Mouse (Mus musculus) macrophage (primary cell): ENCODE measurements around the gene Gpc6. TPM values are rescaled to one million over a fixed set of nuclear protein-coding genes. Genes with fewer than 3 reads are reported as not detected.

Experiments
- H3K27ac ChIP-seq: fragments of 350-480 bp; formaldehyde crosslinking; 2 replicates; pipeline ENCODE4 v1.9.0; 2021
- H3K36me3 ChIP-seq: fragments of 350-480 bp; formaldehyde crosslinking; 2 replicates; pipeline ENCODE4 v1.9.0; 2021; ENCODE audit errors: inconsistent target
- H3K4me3 ChIP-seq: fragments of 350-480 bp; formaldehyde crosslinking; 2 replicates; pipeline ENCODE4 v1.9.0; 2021; ENCODE audit errors: inconsistent target
- H3K79me2 ChIP-seq: fragments of 350-480 bp; formaldehyde crosslinking; 2 replicates; pipeline ENCODE4 v1.9.0; 2021; ENCODE audit errors: inconsistent target
- WGBS: methylation state at CpG from one replicate; pipeline ENCODE4 v1.1.7; 2026; ENCODE audit warnings: inconsistent platforms; ENCODE audit not compliant: missing documents; 5-methylcytosine and 5-hydroxymethylcytosine counted together
- polyA plus RNA-seq: library from polyadenylated mRNA; stranded (reverse); fragments of 250-400 nt; gene quantifications from 3 replicates; pipeline ENCODE4 v1.2.4, GENCODE M21; 2018; ENCODE audit warnings: inconsistent platforms

Gene Gpc6
- polyA plus RNA-seq, 1 experiment from 2014 or later = not detected

DNA sequence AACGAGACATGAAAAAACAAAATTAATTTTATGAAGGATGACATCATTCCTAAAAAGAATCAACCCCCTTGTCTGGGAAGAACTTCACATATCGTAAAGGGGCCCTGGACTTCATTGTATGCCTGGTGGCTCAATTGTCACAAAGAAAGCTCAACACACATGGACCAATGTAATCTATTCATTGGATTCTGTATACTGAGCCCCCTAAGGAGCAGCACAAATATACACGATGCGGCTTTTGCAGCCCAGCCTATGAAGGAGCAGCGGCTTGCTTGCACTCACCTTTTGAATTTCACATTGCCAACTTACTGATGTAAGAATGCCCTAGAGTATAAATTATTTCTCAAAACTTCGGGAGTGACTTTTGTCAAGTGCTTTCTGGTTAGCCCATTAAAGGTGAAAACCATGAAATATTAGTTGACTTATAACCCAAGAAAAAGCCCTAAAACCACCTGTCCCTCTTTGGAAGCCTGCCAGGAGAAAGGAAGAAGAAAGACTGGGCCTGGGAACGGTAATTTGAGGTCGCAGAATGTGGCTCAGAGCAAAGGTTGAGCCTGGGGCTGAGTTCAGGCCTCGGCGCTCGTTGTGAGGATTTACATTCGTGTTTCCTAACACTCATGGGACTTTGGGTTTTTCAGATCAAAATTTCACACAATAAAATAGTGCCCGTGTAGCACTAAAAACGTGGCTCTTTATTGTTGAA is 709.3 kb downstream of the Gpc6 start:
- Histone ChIP-seq H3K27ac (no peak overlapping the region), H3K4me3 (no peak overlapping the region), H3K36me3 (no peaks in the 10 kb centered on the region), H3K79me2 (no peaks in the 10 kb centered on the region)
- 89% methylated on average over 14 of the region's 14 CpGs for WGBS

DNA sequence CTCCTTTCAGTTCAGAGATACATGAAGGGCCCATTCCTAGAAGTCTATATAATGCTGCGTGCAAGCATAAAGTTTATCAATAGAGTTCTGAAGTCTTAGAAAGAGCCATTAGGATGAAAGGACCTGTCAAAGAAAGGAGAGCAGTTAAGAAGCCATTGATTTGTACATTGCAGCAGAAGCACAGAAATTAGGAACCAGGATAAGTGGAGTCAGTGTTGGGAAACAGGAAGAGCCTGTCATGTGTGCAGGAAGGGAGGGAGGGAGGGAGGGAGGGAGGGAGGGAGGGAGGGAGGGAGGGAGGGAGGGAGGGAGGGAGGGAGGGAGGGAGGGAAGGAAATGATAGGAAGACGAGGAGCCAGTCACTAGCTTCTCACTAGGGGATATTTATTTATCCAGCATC is 716.7 kb downstream of the Gpc6 start:
- Histone ChIP-seq H3K4me3 (no peak overlapping the region), H3K79me2 (no peaks in the 10 kb centered on the region), H3K36me3 (no peaks in the 10 kb centered on the region), H3K27ac (no peak overlapping the region)
- 90% methylated on average over 1 of the region's 2 CpGs for WGBS

GRCm38 (mm10) chr14:117643069-117643468 is 718.0 kb downstream of the Gpc6 start:
- Histone ChIP-seq H3K27ac (no peak overlapping the region), H3K79me2 (no peaks in the 10 kb centered on the region), H3K36me3 (no peaks in the 10 kb centered on the region), H3K4me3 (no peak overlapping the region)
- WGBS = 88% methylated on average over 1 of the region's 1 CpGs

GRCm38 (mm10) chr14:117648199-117648960 is 723.3 kb downstream of the Gpc6 start:
- Histone ChIP-seq H3K27ac (no peak overlapping the region), H3K36me3 (no peaks in the 10 kb centered on the region), H3K79me2 (no peaks in the 10 kb centered on the region), H3K4me3 (no peak overlapping the region)
- 96% methylated on average over 9 of the region's 9 CpGs for WGBS

- Histone ChIP-seq H3K79me2 (no peaks in the 10 kb centered on the region), H3K36me3 (no peaks in the 10 kb centered on the region), H3K27ac (no peak overlapping the region), H3K4me3 (no peak overlapping the region)
- WGBS = 96% methylated on average over 4 of the region's 4 CpGs
These were observed 725.0 kb downstream of the Gpc6 start for GRCm38 (mm10) chr14:117650141-117650540.

- WGBS = 100% methylated on average over 4 of the region's 4 CpGs
- Histone ChIP-seq H3K36me3 (no peaks in the 10 kb centered on the region), H3K79me2 (no peaks in the 10 kb centered on the region)
These were observed 726.2 kb downstream of the Gpc6 start for GRCm38 (mm10) chr14:117651271-117651670.

GRCm38 (mm10) chr14:117651938-117652337 is 726.8 kb downstream of the Gpc6 start:
- Histone ChIP-seq H3K79me2 (no peaks in the 10 kb centered on the region), H3K36me3 (no peaks in the 10 kb centered on the region), H3K27ac (no peak overlapping the region), H3K4me3 (no peak overlapping the region)
- WGBS = 100% methylated on average over 2 of the region's 2 CpGs

More at GRCm38 (mm10) chr14:117651271-117651670, 726.2 kb downstream of the Gpc6 start:
- Histone ChIP-seq H3K4me3 (no peak overlapping the region), H3K27ac (no peak overlapping the region)

GRCm38 (mm10) chr14:117655382-117655781 is 730.3 kb downstream of the Gpc6 start:
- Histone ChIP-seq H3K4me3 (no peak overlapping the region), H3K27ac (no peak overlapping the region), H3K79me2 (no peaks in the 10 kb centered on the region), H3K36me3 (no peaks in the 10 kb centered on the region)
- 94% methylated on average over 6 of the region's 6 CpGs for WGBS

DNA sequence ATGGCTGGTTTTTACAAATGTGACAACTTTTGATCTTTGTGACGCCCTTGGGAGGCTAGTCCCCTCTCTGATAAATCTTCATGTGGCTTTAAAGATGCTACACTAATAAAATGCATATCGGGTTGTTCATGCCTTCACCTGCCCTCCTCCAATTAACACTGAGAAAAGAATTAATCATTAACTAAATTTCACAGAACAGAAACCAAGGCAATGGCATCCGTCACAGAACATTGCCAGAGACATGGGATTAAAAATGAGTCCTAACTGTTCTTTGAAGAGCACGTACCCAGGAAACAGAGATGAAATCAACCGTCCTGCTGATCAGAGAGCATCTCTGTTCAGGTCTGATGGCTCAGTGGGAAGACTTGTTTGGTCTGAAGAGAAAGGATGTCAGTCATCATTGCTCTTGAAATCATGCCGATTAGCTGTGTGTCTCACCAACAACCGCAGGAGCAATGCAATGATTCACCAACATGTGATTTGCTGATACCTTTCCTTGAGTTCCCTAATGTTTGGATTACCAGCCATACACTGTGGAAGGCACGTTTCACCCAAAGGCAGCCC is 734.2 kb downstream of the Gpc6 start:
- H3K27ac ChIP-seq = no peak overlapping the region
- no peak overlapping the region for H3K4me3 ChIP-seq
- no peaks in the 10 kb centered on the region for H3K79me2 ChIP-seq
- WGBS = 94% methylated on average over 8 of the region's 8 CpGs
- H3K36me3 ChIP-seq = no peaks in the 10 kb centered on the region

DNA sequence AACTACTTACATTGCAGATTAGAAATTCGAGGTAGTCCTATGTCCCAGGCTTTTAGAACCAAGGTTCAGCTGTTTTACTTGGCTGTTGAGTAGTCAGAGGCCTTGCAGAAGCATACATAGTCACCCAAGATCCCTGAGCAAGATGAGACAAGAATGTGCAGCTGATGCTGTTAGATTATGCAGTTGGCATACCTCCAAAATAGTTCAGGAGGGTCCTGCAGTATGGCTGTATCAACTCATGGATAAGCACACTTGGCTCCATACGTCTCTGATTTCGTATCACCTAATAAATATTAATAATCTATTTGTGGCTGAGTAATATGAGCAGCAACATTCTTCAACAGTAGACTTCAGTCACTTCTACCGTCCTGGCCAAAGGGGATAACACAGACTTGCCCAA is 737.1 kb downstream of the Gpc6 start:
- 80% methylated on average over 4 of the region's 4 CpGs for WGBS
- no peak overlapping the region for H3K27ac ChIP-seq
- no peaks in the 10 kb centered on the region for H3K36me3 ChIP-seq
- no peak overlapping the region for H3K4me3 ChIP-seq
- H3K79me2 ChIP-seq = no peaks in the 10 kb centered on the region

DNA sequence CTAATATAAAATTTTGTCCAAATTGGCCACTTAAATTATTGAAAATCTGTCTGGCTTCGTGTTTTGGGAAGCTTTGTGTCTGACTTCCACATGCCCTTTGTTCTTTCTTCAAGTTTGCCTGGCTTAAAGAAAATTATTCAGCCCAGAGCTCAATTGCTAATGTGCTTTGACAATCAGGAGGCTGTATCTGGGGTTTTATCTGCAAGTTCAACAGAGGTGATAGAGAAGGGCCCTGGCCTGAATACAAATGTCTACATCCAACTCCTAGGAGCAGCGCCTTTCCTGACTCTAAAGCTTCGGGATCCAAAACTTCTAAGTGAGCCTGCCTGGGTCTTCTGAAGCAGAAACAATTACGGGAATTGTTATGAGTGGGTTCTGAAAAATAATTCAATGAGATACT is 739.7 kb downstream of the Gpc6 start:
- WGBS = 95% methylated on average over 4 of the region's 4 CpGs
- H3K79me2 ChIP-seq = no peaks in the 10 kb centered on the region
- no peak overlapping the region for H3K4me3 ChIP-seq
- H3K27ac ChIP-seq = no peak overlapping the region
- no peaks in the 10 kb centered on the region for H3K36me3 ChIP-seq

DNA sequence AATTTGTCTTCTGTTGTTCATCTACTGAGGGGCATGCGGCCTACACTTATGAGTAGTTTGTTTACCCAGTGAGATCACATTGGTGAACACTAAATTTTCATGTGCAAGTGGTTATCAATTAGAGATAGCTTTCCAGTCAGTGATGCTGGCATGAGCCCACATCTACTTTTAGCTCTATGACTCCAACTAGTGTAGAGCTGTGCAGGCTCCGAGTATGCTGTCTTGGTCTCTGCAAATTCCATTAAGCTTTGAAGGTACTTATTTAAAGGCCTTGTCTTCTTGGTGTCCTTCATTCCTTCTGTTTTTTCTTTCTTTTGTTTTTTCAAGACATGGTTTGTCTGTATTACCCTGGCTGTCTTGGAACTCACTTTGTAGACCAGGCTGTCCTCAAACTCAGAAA is 741.0 kb downstream of the Gpc6 start:
- Histone ChIP-seq H3K79me2 (no peaks in the 10 kb centered on the region), H3K36me3 (no peaks in the 10 kb centered on the region), H3K4me3 (no peak overlapping the region), H3K27ac (no peak overlapping the region)
- WGBS = 96% methylated on average over 2 of the region's 2 CpGs

DNA sequence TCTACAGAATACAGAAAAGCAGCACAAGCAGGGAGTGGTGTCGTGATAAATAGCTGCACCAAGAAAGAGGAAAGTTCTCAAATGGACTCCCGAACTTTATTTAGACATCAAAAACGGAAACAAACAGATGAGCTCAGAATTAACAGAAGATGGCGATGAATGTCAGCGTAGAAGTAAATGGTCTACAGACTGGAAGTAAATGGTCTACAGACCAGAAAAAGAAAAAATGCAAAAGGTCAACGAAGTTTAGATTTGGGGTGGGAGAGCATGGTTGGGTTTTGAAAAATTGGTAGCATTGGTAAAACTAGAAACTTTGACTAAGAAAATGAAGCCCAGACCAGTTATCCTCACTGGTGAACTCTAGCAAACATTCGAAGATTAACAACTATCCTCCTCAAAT is 748.4 kb downstream of the Gpc6 start:
- Histone ChIP-seq H3K4me3 (no peak overlapping the region), H3K27ac (no peak overlapping the region), H3K79me2 (no peaks in the 10 kb centered on the region), H3K36me3 (no peaks in the 10 kb centered on the region)
- WGBS = 88% methylated on average over 7 of the region's 7 CpGs

DNA sequence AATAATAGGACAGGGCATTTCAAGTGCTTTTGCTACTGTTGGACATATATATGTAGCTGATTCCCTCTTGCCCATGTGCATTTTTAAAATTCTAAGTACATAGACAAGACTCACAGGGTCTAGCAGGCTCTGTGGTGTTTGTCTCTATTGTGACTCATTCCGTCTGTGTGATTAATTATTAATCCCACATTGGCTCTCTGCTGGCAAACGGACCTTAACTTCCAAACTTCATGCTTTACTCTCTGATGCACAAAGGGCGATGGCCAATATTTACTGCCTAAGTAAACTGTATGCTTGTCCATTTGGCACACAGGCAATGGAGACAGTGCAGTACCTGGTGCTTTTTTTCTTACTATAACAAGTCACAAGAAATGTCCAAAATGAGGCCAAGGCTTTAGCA is 749.4 kb downstream of the Gpc6 start:
- Histone ChIP-seq H3K79me2 (no peaks in the 10 kb centered on the region), H3K4me3 (no peak overlapping the region), H3K27ac (no peak overlapping the region), H3K36me3 (no peaks in the 10 kb centered on the region)
- 87% methylated on average over 3 of the region's 3 CpGs for WGBS

- Histone ChIP-seq H3K27ac (no peak overlapping the region), H3K4me3 (no peak overlapping the region), H3K36me3 (no peaks in the 10 kb centered on the region), H3K79me2 (no peaks in the 10 kb centered on the region)
- WGBS = 100% methylated on average over 3 of the region's 3 CpGs
These were observed 754.8 kb downstream of the Gpc6 start for GRCm38 (mm10) chr14:117679926-117680325.
